Mouse (Mus musculus): ENCODE data around the gene Fbxl20. TPM values are rescaled to one million over a fixed set of nuclear protein-coding genes. Genes with fewer than 3 reads are reported as not detected.

Fbxl20 gene
- polyA plus RNA-seq (2012; ENCODE audit: low replicate concordance), result 5.5 and 7.2 TPM in 2 replicates

GRCm38 (mm10) chr11:98149786-98150624 is at the start of gene Fbxl20:
Fbxl20 (minus strand) TSS chr11:98150403.

GRCm38 (mm10) chr11:98192901-98193805 is 43.0 kb upstream of the Fbxl20 start, which contains the start of gene Med1:
Med1 (minus strand) TSS chr11:98193293.

GRCm38 (mm10) chr11:98052989-98053834 is 97.0 kb downstream of the Fbxl20 start, which contains the start of gene Stac2:
Stac2 (minus strand) TSS chr11:98053462.

Other genes starting within 250 kb of the Fbxl20 start
- 1.2 and 1.7 TPM in 2 replicates for gene Plxdc1, start 164.0 kb downstream of the Fbxl20 start, polyA plus RNA-seq (2012; ENCODE audit: low replicate concordance)
- 2.2 and 3.6 TPM in 2 replicates for gene Arl5c, start 154.2 kb downstream of the Fbxl20 start, polyA plus RNA-seq (2012; ENCODE audit: low replicate concordance)
- gene Cacnb1, start 127.4 kb downstream of the Fbxl20 start, polyA plus RNA-seq (2012; ENCODE audit: low replicate concordance), result 2.1 and 2.2 TPM in 2 replicates
- gene Rpl19, start 123.7 kb downstream of the Fbxl20 start, polyA plus RNA-seq (2012; ENCODE audit: low replicate concordance), result 412 and 530 TPM in 2 replicates
- gene Stac2, start 96.9 kb downstream of the Fbxl20 start, polyA plus RNA-seq (2012; ENCODE audit: low replicate concordance), result 3.7 and 5.5 TPM in 2 replicates
- gene Med1, start 42.9 kb upstream of the Fbxl20 start, polyA plus RNA-seq (2012; ENCODE audit: low replicate concordance), result 22.9 and 31.9 TPM in 2 replicates
- 17.0 and 18.5 TPM in 2 replicates for gene Cdk12, start 52.7 kb upstream of the Fbxl20 start, polyA plus RNA-seq (2012; ENCODE audit: low replicate concordance)
- not detected in 2 replicates for gene Neurod2, start 179.2 kb upstream of the Fbxl20 start, polyA plus RNA-seq (2012; ENCODE audit: low replicate concordance)
- 0.17 TPM in 1 of 2 replicates, not detected in the other for gene Ppp1r1b, start 198.0 kb upstream of the Fbxl20 start, polyA plus RNA-seq (2012; ENCODE audit: low replicate concordance)
- 45.0 TPM in 2 replicates for gene Stard3, start 208.0 kb upstream of the Fbxl20 start, polyA plus RNA-seq (2012; ENCODE audit: low replicate concordance)
- gene Tcap, start 233.4 kb upstream of the Fbxl20 start, polyA plus RNA-seq (2012; ENCODE audit: low replicate concordance), result 0.19 and 0.84 TPM in 2 replicates
- gene Pnmt, start 236.0 kb upstream of the Fbxl20 start, polyA plus RNA-seq (2012; ENCODE audit: low replicate concordance), result not detected in 2 replicates

Data from leukemia stem cell, adult 10-12 weeks (primary cell).